Mouse (Mus musculus) bone marrow macrophage, adult 2 months (primary cell): ENCODE measurements at regions not wholly inside any gene's neighbourhood (a gene's known extent, or its start where the extent isn't known, plus 50 kb on each side); places are given as distances from the start of the nearest gene placed in this dataset.

Experiments
- H3K27ac ChIP-seq: 2 replicates; pipeline ENCODE4 v1.5.1; 2012; ENCODE audit warnings: low read depth, low read length; ENCODE audit not compliant: insufficient read depth
- H3K4me1 ChIP-seq: 2 replicates; pipeline ENCODE4 v1.6.1; 2012; ENCODE audit warnings: low read length; ENCODE audit not compliant: control insufficient read depth, insufficient read depth
- H3K4me3 ChIP-seq: 2 replicates; pipeline ENCODE4 v1.5.1; 2012; ENCODE audit warnings: mild to moderate bottlenecking, low read length, moderate library complexity; ENCODE audit not compliant: insufficient read depth
- CTCF ChIP-seq: IDR thresholded peaks from 2 replicates; pipeline ENCODE4 v1.5.1; 2012; ENCODE audit warnings: low read depth, mild to moderate bottlenecking, low read length, moderate library complexity
- POLR2A ChIP-seq: IDR thresholded peaks from 2 replicates; pipeline ENCODE4 v1.6.1; 2012; ENCODE audit warnings: mild to moderate bottlenecking, low read depth, low read length, borderline replicate concordance

GRCm38 (mm10) chr1:35575203-35575602 is 493.0 kb upstream of the Hs6st1 start:
- Histone ChIP-seq H3K4me1 (no peaks in the 10 kb centered on the region), H3K4me3 (no peak overlapping the region), H3K27ac (no peak overlapping the region)
- TF ChIP-seq CTCF = no peak
- no peak for TF ChIP-seq POLR2A

DNA sequence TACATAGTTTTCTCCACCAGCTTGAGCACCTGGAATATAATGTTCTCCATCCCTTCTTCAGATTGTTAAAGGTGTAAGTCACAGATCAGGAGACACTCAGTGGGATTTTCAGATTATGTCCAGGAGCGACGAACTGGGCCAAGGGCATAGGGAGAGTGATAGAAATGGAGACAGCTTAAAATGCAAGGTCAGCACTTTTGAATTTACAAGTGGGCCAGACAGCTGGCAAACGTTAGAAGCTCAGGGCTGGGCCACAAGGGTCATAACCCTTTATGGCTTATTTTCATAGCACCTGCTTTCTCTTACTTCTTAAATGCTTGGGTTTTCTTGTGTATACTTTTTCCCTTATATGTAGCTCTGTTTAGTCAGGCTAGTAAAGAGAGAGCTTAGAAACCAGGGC is 488.8 kb upstream of the Hs6st1 start:
- Histone ChIP-seq H3K4me3 (no peak overlapping the region), H3K4me1 (no peaks in the 10 kb centered on the region), H3K27ac (no peak overlapping the region)
- TF ChIP-seq CTCF (no peak), POLR2A (no peak)

DNA sequence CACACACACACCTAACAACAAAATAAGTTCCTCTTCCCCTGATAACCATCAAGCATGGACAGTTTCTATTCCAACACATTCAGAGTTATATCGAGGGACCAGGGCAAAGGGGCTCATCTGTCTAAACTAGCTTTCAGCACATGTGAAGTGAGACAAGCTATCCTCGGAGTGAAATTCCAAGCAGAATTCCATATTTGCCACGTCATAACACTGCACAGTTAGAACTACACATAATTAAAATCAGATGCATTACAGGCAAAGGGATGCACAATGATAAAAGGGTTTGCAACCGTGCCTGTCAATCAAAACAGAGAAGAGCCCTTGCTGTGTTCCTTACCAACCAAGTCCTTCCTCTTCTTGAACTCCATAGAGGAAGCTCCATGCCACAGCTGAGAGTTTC is 488.2 kb upstream of the Hs6st1 start:
- Histone ChIP-seq H3K4me3 (no peak overlapping the region), H3K4me1 (no peaks in the 10 kb centered on the region), H3K27ac (no peak overlapping the region)
- TF ChIP-seq POLR2A (no peak), CTCF (no peak)

DNA sequence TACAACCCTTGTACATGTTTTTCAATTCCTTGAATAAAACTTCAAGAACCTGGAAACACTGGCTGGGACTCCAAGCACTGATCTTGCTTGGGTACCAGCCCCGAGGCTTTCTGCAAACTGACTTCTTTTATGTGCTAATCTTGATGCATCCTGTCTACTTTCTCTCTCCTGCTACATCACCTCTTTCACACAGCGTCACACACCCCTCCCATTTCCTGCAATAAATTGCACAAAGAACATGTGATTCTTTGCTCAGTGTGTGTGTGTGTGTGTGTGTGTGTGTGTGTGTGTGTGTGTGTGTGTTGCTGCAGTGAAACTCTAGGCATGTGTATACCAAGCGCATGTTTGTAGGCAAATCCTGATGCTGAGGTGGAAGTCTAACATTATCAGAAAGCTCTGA is 487.7 kb upstream of the Hs6st1 start:
- no peaks in the 10 kb centered on the region for H3K4me1 ChIP-seq
- no peak overlapping the region for H3K4me3 ChIP-seq
- TF ChIP-seq CTCF (no peak), POLR2A (no peak)
- no peak overlapping the region for H3K27ac ChIP-seq

- H3K27ac ChIP-seq = no peak overlapping the region
- no peaks in the 10 kb centered on the region for H3K4me1 ChIP-seq
- TF ChIP-seq CTCF = no peak
- TF ChIP-seq POLR2A = no peak
- no peak overlapping the region for H3K4me3 ChIP-seq
Observed at GRCm38 (mm10) chr1:35587900-35588299, 480.3 kb upstream of the Hs6st1 start.

GRCm38 (mm10) chr1:35588939-35589338 is 479.3 kb upstream of the Hs6st1 start:
- no peak for TF ChIP-seq POLR2A
- no peak overlapping the region for H3K4me3 ChIP-seq
- H3K27ac ChIP-seq = no peak overlapping the region
- no peaks in the 10 kb centered on the region for H3K4me1 ChIP-seq

DNA sequence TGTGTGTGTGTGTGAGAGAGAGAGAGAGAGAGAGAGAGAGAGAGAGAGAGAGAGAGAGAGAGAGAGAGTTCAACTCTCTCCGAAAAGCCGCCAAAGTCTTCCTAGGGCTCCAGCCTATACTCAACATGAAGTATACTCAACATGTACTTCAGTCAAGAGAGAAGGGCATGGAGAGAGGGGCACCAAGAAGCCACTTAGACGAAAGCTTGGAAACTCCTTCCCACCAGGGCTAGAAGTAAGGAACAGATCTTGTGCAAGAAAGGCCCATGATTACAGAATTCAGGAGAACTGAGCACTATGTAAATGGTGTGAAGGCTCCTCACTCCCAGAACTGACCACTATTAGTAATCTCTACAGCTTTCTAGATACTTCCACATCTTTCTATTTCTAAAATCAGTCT is 467.4 kb upstream of the Hs6st1 start:
- Histone ChIP-seq H3K4me3 (no peak overlapping the region), H3K27ac (no peak overlapping the region), H3K4me1 (no peaks in the 10 kb centered on the region)
- TF ChIP-seq POLR2A (no peak), CTCF (no peak)

GRCm38 (mm10) chr1:35615131-35615530 is 453.1 kb upstream of the Hs6st1 start:
- Histone ChIP-seq H3K27ac (no peak overlapping the region), H3K4me1 (no peaks in the 10 kb centered on the region), H3K4me3 (no peak overlapping the region)
- no peak for TF ChIP-seq CTCF

DNA sequence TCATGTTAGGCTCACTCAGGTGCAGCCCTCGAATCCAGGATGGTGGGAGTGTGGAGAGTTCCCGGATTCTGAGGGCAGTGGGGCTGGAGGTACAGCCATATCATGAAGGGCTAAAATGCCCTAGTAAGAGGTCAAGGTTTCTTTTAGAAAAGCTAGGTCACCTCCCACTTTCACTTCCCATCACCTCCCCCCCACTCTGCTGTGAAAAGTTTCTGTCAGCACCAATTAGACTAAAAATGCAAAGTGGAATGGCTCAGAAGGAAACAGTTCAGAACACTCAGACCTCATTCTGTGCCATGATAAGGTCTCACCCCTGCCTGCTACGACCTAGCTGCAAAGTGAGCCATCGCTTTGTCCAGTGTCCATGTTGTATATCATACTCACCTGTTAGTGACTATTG is 448.7 kb upstream of the Hs6st1 start:
- H3K4me1 ChIP-seq = no peaks in the 10 kb centered on the region
- no peak overlapping the region for H3K4me3 ChIP-seq
- no peak overlapping the region for H3K27ac ChIP-seq
- TF ChIP-seq POLR2A (no peak), CTCF (no peak)

- TF ChIP-seq CTCF (no peak), POLR2A (no peak)
Observed at GRCm38 (mm10) chr1:35642595-35642994, 425.6 kb upstream of the Hs6st1 start.

More at GRCm38 (mm10) chr1:35642595-35642994, 425.6 kb upstream of the Hs6st1 start:
- no peaks in the 10 kb centered on the region for H3K4me1 ChIP-seq
- H3K27ac ChIP-seq = no peak overlapping the region
- H3K4me3 ChIP-seq = no peak overlapping the region
